Mouse (Mus musculus) heart, embryonic 14.5 days (tissue): ENCODE results near the gene Meis2. TPM values are rescaled to one million over a fixed set of nuclear protein-coding genes. Genes with fewer than 3 reads are reported as not detected.

Experiments used
- ATAC-seq: fragments of 200-750 bp; cut with Nextera tagmentation; 2 replicates; pipeline ENCODE4 v1.8.0; 2017; ENCODE audit warnings: low read depth, moderate TSS enrichment; ENCODE audit not compliant: insufficient number of reproducible peaks, insufficient read depth, low FRiP score
- H3K27ac ChIP-seq, 2 experiments: fragments of 200-500 bp in 1 of 2; fragments of 300-500 bp in 1 of 2; sonication (generic) in 1 of 2; replicated peaks in 1 of 2; 2 replicates each; pipeline ENCODE4 v1.5.1; 2012 to 2014; ENCODE audit warnings: low read depth in 2 of 2, low read length in 2 of 2, control low read depth in 1 of 2, mild to moderate bottlenecking in 1 of 2, mixed read lengths in 1 of 2; ENCODE audit not compliant: control insufficient read depth in 1 of 2, insufficient read depth in 1 of 2
- H3K27me3 ChIP-seq: fragments of 300-500 bp; sonication (generic); 2 replicates; pipeline ENCODE4 v1.6.1; 2014; ENCODE audit warnings: mild to moderate bottlenecking, low read length, control low read depth; ENCODE audit not compliant: control insufficient read depth, insufficient read depth
- H3K36me3 ChIP-seq: fragments of 300-500 bp; sonication (generic); 2 replicates; pipeline ENCODE4 v1.6.1; 2014; ENCODE audit warnings: mild to moderate bottlenecking, control low read depth, low read length, mixed read lengths; ENCODE audit not compliant: control insufficient read depth, insufficient read depth
- H3K4me1 ChIP-seq, 2 experiments: fragments of 200-500 bp in 1 of 2; fragments of 300-500 bp in 1 of 2; sonication (generic) in 1 of 2; 2 replicates each; pipeline ENCODE4 v1.6.1; 2012 to 2014; ENCODE audit warnings: low read length in 2 of 2, control low read depth in 1 of 2, mixed read lengths in 1 of 2; ENCODE audit not compliant: control insufficient read depth in 2 of 2, insufficient read depth in 2 of 2
- H3K4me2 ChIP-seq: fragments of 300-500 bp; sonication (generic); 2 replicates; pipeline ENCODE4 v1.6.1; 2014; ENCODE audit warnings: mild to moderate bottlenecking, low read length
- H3K4me3 ChIP-seq, 2 experiments: fragments of 200-500 bp in 1 of 2; fragments of 300-500 bp in 1 of 2; sonication (generic) in 1 of 2; 2 replicates each; pipeline ENCODE4 v1.5.1; 2012 to 2014; ENCODE audit warnings: low read length in 2 of 2, mild to moderate bottlenecking in 2 of 2, control low read depth in 1 of 2, low read depth in 1 of 2, moderate library complexity in 1 of 2; ENCODE audit not compliant: control insufficient read depth in 1 of 2, insufficient read depth in 1 of 2
- H3K9ac ChIP-seq: fragments of 300-500 bp; sonication (generic); 2 replicates; pipeline ENCODE4 v1.6.1; 2014; ENCODE audit warnings: mild to moderate bottlenecking, low read length
- H3K9me3 ChIP-seq: fragments of 300-500 bp; sonication (generic); 2 replicates; pipeline ENCODE4 v1.6.1; 2016; ENCODE audit warnings: low read length, control low read depth; ENCODE audit not compliant: control insufficient read depth
- WGBS: fragments of 180-500 bp; shearing (Covaris S2); extraction: QIAGEN DNeasy Blood & Tissue Kit; methylation state at CpG from one replicate; pipeline ENCODE4 v1.1.7; 2014; 5-methylcytosine and 5-hydroxymethylcytosine counted together
- polyA plus RNA-seq: library from polyadenylated mRNA; unstranded; fragments of >200 nt; fragmentation: Nextera tagmentation; extraction: Ambion mirVana; gene quantifications from 2 replicates; pipeline ENCODE4 v1.2.1, GENCODE M21; 2014

Meis2 gene
- polyA plus RNA-seq, 1 experiment from 2014 or later: 30.8 TPM

- H3K27ac ChIP-seq: no peak overlapping the region
- WGBS: 85% methylated on average over 3 of the region's 3 CpGs
- H3K4me1 ChIP-seq: peaks cover 13 to 43% of the 10 kb centered on the region in 2 experiments
- no peaks in the 10 kb centered on the region for H3K27me3 ChIP-seq
- H3K4me3 ChIP-seq: no peak overlapping the region
- H3K36me3 ChIP-seq: no peaks in the 10 kb centered on the region
- no peak overlapping the region for H3K9ac ChIP-seq
- no peaks in the 10 kb centered on the region for H3K9me3 ChIP-seq
- H3K4me2 ChIP-seq: no peak overlapping the region
- no peak for ATAC-seq
Observed at GRCm38 (mm10) chr2:115925744-115926143, 139.9 kb downstream of the Meis2 start.

GRCm38 (mm10) chr2:115924472-115924871 is 141.2 kb downstream of the Meis2 start:
- no peak overlapping the region for H3K4me2 ChIP-seq
- H3K36me3 ChIP-seq: no peaks in the 10 kb centered on the region; the same call in 1 of the 2 replicates
- H3K9me3 ChIP-seq: no peaks in the 10 kb centered on the region
- peaks cover 13 to 50% of the 10 kb centered on the region in 2 experiments for H3K4me1 ChIP-seq
- peak overlapping the region in 1 of 2 experiments; percentile 34; a peak in 2 of 4 replicates for H3K27ac ChIP-seq
- ATAC-seq: no peak
- H3K9ac ChIP-seq: 0 out of 2 replicates have a peak overlapping the region, but pooled peaks have one; percentile 17
- H3K4me3 ChIP-seq: no peak overlapping the region
- H3K27me3 ChIP-seq: no peaks in the 10 kb centered on the region
- 46% methylated on average over 6 of the region's 6 CpGs for WGBS

- Histone ChIP-seq H3K36me3 (peaks cover 5% of the 10 kb centered on the region), H3K27ac (no peak overlapping the region; a peak in 1 of 4 replicates), H3K4me3 (no peak overlapping the region), H3K4me1 (peaks cover 17 to 50% of the 10 kb centered on the region in 2 experiments), H3K9me3 (no peaks in the 10 kb centered on the region), H3K4me2 (no peak overlapping the region), H3K9ac (no peak overlapping the region), H3K27me3 (no peaks in the 10 kb centered on the region)
- no peak for ATAC-seq
- whole genome bisulfite sequencing: 65% methylated on average over 6 of the region's 6 CpGs
Observed at GRCm38 (mm10) chr2:115923247-115923646, 142.4 kb downstream of the Meis2 start.

GRCm38 (mm10) chr2:115921687-115922086 is 144.0 kb downstream of the Meis2 start:
- Histone ChIP-seq H3K27ac (peak overlapping the region; percentile 10 to 34; a peak in 2 of 4 replicates), H3K27me3 (no peaks in the 10 kb centered on the region), H3K36me3 (peaks cover 9% of the 10 kb centered on the region), H3K4me3 (no peak overlapping the region), H3K9ac (no peak overlapping the region), H3K4me1 (peaks cover 17 to 50% of the 10 kb centered on the region in 2 experiments), H3K9me3 (no peaks in the 10 kb centered on the region), H3K4me2 (peak overlapping the region; percentile 22; the same call in 1 of the 2 replicates)
- 34% methylated on average over 9 of the region's 9 CpGs for WGBS
- ATAC-seq: no peak

GRCm38 (mm10) chr2:115920336-115920951 is 145.2 kb downstream of the Meis2 start:
- Histone ChIP-seq H3K4me1 (peaks cover 17 to 50% of the 10 kb centered on the region in 2 experiments), H3K36me3 (peaks cover 12% of the 10 kb centered on the region), H3K27ac (no peak overlapping the region), H3K9me3 (no peaks in the 10 kb centered on the region), H3K9ac (no peak overlapping the region), H3K27me3 (no peaks in the 10 kb centered on the region), H3K4me3 (no peak overlapping the region), H3K4me2 (no peak overlapping the region)
- no peak for ATAC-seq
- 56% methylated on average over 5 of the region's 5 CpGs for WGBS

GRCm38 (mm10) chr2:115919141-115920071 is 146.2 kb downstream of the Meis2 start:
- Histone ChIP-seq H3K4me3 (no peak overlapping the region), H3K4me2 (no peak overlapping the region), H3K27ac (no peak overlapping the region), H3K27me3 (no peaks in the 10 kb centered on the region), H3K4me1 (peaks cover 13 to 45% of the 10 kb centered on the region in 2 experiments), H3K9me3 (no peaks in the 10 kb centered on the region), H3K9ac (no peak overlapping the region), H3K36me3 (peaks cover 12% of the 10 kb centered on the region)
- WGBS: 75% methylated on average over 14 of the region's 14 CpGs
- no peak for ATAC-seq

- H3K4me3 ChIP-seq: no peak overlapping the region
- H3K4me1 ChIP-seq: peaks cover 13 to 39% of the 10 kb centered on the region in 2 experiments
- H3K36me3 ChIP-seq: peaks cover 12% of the 10 kb centered on the region
- no peaks in the 10 kb centered on the region for H3K27me3 ChIP-seq
- H3K9me3 ChIP-seq: no peaks in the 10 kb centered on the region
- no peak overlapping the region for H3K27ac ChIP-seq
- no peak for ATAC-seq
- H3K9ac ChIP-seq: no peak overlapping the region
- no peak overlapping the region for H3K4me2 ChIP-seq
Observed at GRCm38 (mm10) chr2:115918561-115918960, 147.1 kb downstream of the Meis2 start.
